Comparison of ENCODE assay signal across 8 mouse cellular contexts in genomic region chr14:120831847-120832613, GRCm38 (mm10).
A peak's percentile ranks its signal among the peaks of the same experiment; 100 is the strongest.
DNase-seq lines count a peak whose midpoint lies in the region; ATAC-seq lines count a peak whose summit lies in the region.

No protein-coding gene starts in this region.

- H3K9me3 ChIP-seq in hindbrain, embryonic 13.5 days: no peaks in the 10 kb centered on the region

- H3K9ac ChIP-seq in hindbrain, embryonic 13.5 days: peak overlapping the region; percentile 49; the same call in 1 of the 2 replicates

- no peaks in the 10 kb centered on the region for H3K36me3 ChIP-seq in hindbrain, embryonic 13.5 days

- peaks cover 12% of the 10 kb centered on the region for H3K4me1 ChIP-seq in hindbrain, embryonic 13.5 days (replicated peaks)

- no peaks in the 10 kb centered on the region for H3K27me3 ChIP-seq in hindbrain, embryonic 13.5 days

- H3K4me3 ChIP-seq in hindbrain, embryonic 13.5 days: peak overlapping the region; percentile 27

- peak; percentile 58 for ATAC-seq in hindbrain, embryonic 13.5 days (ENCODE audit: low FRiP score)

- DNase-seq in Muller cell, postnatal 12 days (ENCODE audit: inconsistent ontology term): peak; percentile 91
- peak; percentile 83 for DNase-seq in cerebellum, adult 9-11 months
- DNase-seq in frontal cortex, postnatal 14 days (ENCODE audit: low spot score in 2 of 2): peak; percentile 82 to 91
- peak; percentile 80 to 94 for DNase-seq in layer of hippocampus, postnatal 25 days (ENCODE audit: extremely low spot score in 1 of 2, low spot score in 1 of 2)
- DNase-seq in lung, postnatal 25 days (ENCODE audit: low spot score): peak; percentile 92
- peak; percentile 94 for DNase-seq in retina, embryonic 14.5 days (ENCODE audit: low spot score)
- DNase-seq in thymus, postnatal 4 days: peak; percentile 91

- peak overlapping the region; percentile 63 for H3K27ac ChIP-seq in hindbrain, embryonic 13.5 days

- peak overlapping the region; percentile 58 for H3K4me2 ChIP-seq in hindbrain, embryonic 13.5 days

- 5% methylated on average over 23 of the region's 23 CpGs for WGBS in hindbrain, embryonic 13.5 days

Comparison
In these comparisons a context has a peak if more than half of its experiments do, and no peak if none do; other contexts are left out.
1. Peak in every context shown above with its lines: DNase-seq, ATAC-seq, H3K4me3 ChIP-seq and H3K27ac ChIP-seq.